Mouse (Mus musculus) neural tube, embryonic 13.5 days (tissue): Measurements from ENCODE around the gene Slc22a23. TPM values are rescaled to one million over a fixed set of nuclear protein-coding genes. Genes with fewer than 3 reads are reported as not detected.
A peak's percentile ranks its signal among the peaks of the same experiment; 100 is the strongest.
"Not testable (repeated sequence)": the region's sequence is repeated elsewhere in the genome, so short reads cannot be mapped to it uniquely, and the experiment has no call there.

ENCODE experiments used
- ATAC-seq: fragments of 200-750 bp; cut with Nextera tagmentation; 2 replicates; pipeline ENCODE4 v1.8.0; 2017; ENCODE audit warnings: low read depth, mild to moderate bottlenecking, moderate TSS enrichment, moderate library complexity
- H3K27ac ChIP-seq: fragments of 300-500 bp; sonication (generic); replicated peaks from 2 replicates; pipeline ENCODE4 v1.5.1; 2015; ENCODE audit warnings: moderate library complexity, mild to moderate bottlenecking, inconsistent platforms
- H3K27me3 ChIP-seq: fragments of 300-500 bp; sonication (generic); 2 replicates; pipeline ENCODE4 v1.6.1; 2015; ENCODE audit warnings: mild to moderate bottlenecking, inconsistent platforms
- H3K36me3 ChIP-seq: fragments of 300-500 bp; sonication (generic); 2 replicates; pipeline ENCODE4 v1.6.1; 2015; ENCODE audit warnings: mild to moderate bottlenecking, inconsistent platforms
- H3K4me1 ChIP-seq: fragments of 300-500 bp; sonication (generic); replicated peaks from 2 replicates; pipeline ENCODE4 v1.6.1; 2015; ENCODE audit warnings: inconsistent platforms
- H3K4me2 ChIP-seq: fragments of 300-500 bp; sonication (generic); 2 replicates; pipeline ENCODE4 v1.6.1; 2015; ENCODE audit warnings: inconsistent platforms, mild to moderate bottlenecking, moderate library complexity
- H3K4me3 ChIP-seq: fragments of 300-500 bp; sonication (generic); 2 replicates; pipeline ENCODE4 v1.5.1; 2015; ENCODE audit warnings: mild to moderate bottlenecking, inconsistent platforms
- H3K9ac ChIP-seq: fragments of 300-500 bp; sonication (generic); 2 replicates; pipeline ENCODE4 v1.6.1; 2015; ENCODE audit warnings: moderate library complexity, mild to moderate bottlenecking, inconsistent platforms
- H3K9me3 ChIP-seq: fragments of 300-500 bp; sonication (generic); 2 replicates; pipeline ENCODE4 v1.6.1; 2016; ENCODE audit warnings: inconsistent platforms
- WGBS: fragments of 180-500 bp; shearing (Covaris S2); methylation state at CpG from one replicate; pipeline ENCODE4 v1.1.7; 2015; 5-methylcytosine and 5-hydroxymethylcytosine counted together
- polyA plus RNA-seq: library from polyadenylated mRNA; unstranded; fragments of >200 nt; fragmentation: Nextera tagmentation; extraction: Ambion mirVana; gene quantifications from 2 replicates; pipeline ENCODE4 v1.2.1, GENCODE M21; 2015

Slc22a23 gene
- 13.4 TPM in 2 replicates for polyA plus RNA-seq

- peaks cover 48% of the 10 kb centered on the region for H3K4me1 ChIP-seq
- peak within 1 kb of the TSS; percentile 94 for H3K4me3 ChIP-seq
- peak within 1 kb of the TSS; percentile 90 for H3K27ac ChIP-seq
- WGBS = 1% methylated on average over 54 of the region's 69 CpGs
- H3K9me3 ChIP-seq = no peaks in the 10 kb centered on the region
- H3K36me3 ChIP-seq = no peaks in the 10 kb centered on the region
- peak within 1 kb of the TSS; percentile 88 for H3K4me2 ChIP-seq
- peak within 1 kb of the TSS; percentile 98 for H3K9ac ChIP-seq
- peak; percentile 81 for ATAC-seq
- no peaks in the 10 kb centered on the region for H3K27me3 ChIP-seq
Measured at GRCm38 (mm10) chr13:34345128-34346085, at the start of gene Slc22a23. TSS of gene Slc22a23 (minus strand) at chr13:34345182.

- H3K27ac ChIP-seq, H3K36me3 ChIP-seq, H3K4me2 ChIP-seq, H3K4me1 ChIP-seq, ATAC-seq, H3K27me3 ChIP-seq, H3K9me3 ChIP-seq, H3K9ac ChIP-seq, H3K4me3 ChIP-seq: not testable (repeated sequence)
- 87% methylated on average over 15 of the region's 16 CpGs for WGBS
Measured at GRCm38 (mm10) chr13:34394305-34394704, 49.3 kb upstream of the Slc22a23 start.

GRCm38 (mm10) chr13:34392376-34392775 is 47.4 kb upstream of the Slc22a23 start:
- 88% methylated on average over 7 of the region's 7 CpGs for WGBS
- H3K9me3 ChIP-seq = no peaks in the 10 kb centered on the region
- ATAC-seq = no peak
- no peaks in the 10 kb centered on the region for H3K36me3 ChIP-seq
- no peaks in the 10 kb centered on the region for H3K27me3 ChIP-seq
- no peak overlapping the region for H3K27ac ChIP-seq
- no peak overlapping the region for H3K4me2 ChIP-seq
- H3K9ac ChIP-seq = no peak overlapping the region
- no peak overlapping the region for H3K4me3 ChIP-seq
- H3K4me1 ChIP-seq = no peaks in the 10 kb centered on the region

DNA sequence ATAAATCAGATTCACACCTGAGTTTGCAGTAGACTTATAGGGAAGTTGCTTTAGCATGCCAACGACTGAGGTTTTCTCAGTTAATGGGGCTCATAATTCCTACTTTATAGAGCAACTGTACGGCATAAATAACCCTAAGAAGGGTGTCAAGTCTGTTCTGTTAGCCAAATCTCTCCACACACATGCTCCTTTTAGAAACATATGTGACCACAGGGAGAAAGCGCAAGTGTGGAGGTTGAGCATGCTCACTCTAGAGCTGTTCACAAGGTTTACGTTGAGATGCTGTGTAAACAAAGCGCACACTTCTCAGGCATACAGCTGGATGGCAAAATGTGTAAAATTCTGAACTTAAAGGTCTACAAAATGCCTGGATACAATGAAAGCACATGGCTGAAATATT is 43.2 kb upstream of the Slc22a23 start:
- H3K4me2 ChIP-seq = no peak overlapping the region
- no peaks in the 10 kb centered on the region for H3K27me3 ChIP-seq
- no peak overlapping the region for H3K27ac ChIP-seq
- H3K4me1 ChIP-seq = no peaks in the 10 kb centered on the region
- H3K4me3 ChIP-seq = no peak overlapping the region
- no peak overlapping the region for H3K9ac ChIP-seq
- no peaks in the 10 kb centered on the region for H3K36me3 ChIP-seq
- WGBS = 92% methylated on average over 5 of the region's 5 CpGs
- ATAC-seq = no peak
- no peaks in the 10 kb centered on the region for H3K9me3 ChIP-seq

DNA sequence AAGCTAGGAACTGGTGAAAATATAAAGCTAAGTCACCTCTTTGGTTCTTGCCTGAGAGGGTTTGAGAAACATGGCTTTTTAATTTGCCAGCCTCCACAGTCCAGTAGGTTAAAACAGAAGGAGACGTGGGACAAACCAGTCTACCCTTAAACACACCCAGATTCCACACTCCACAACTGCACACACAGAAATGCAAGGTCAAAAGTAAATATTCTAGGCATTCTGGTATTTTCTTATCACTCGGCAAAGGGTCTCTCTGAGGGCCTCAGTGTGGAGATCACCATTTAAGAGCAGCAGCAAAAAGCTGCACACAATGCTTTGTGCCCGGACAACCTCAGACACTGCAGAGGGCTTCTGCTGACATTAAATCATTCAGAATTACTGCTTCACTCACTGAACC is 38.4 kb upstream of the Slc22a23 start:
- no peaks in the 10 kb centered on the region for H3K4me1 ChIP-seq

GRCm38 (mm10) chr13:34378926-34379325 is 33.9 kb upstream of the Slc22a23 start:
- H3K4me2 ChIP-seq = no peak overlapping the region
- no peak overlapping the region for H3K9ac ChIP-seq
- H3K27ac ChIP-seq = no peak overlapping the region
- no peaks in the 10 kb centered on the region for H3K9me3 ChIP-seq
- ATAC-seq = no peak
- 84% methylated on average over 3 of the region's 3 CpGs for WGBS
- H3K36me3 ChIP-seq = no peaks in the 10 kb centered on the region
- H3K27me3 ChIP-seq = no peaks in the 10 kb centered on the region
- no peak overlapping the region for H3K4me3 ChIP-seq
- H3K4me1 ChIP-seq = no peaks in the 10 kb centered on the region

More for the DNA sequence above, 38.4 kb upstream of the Slc22a23 start:
- Histone ChIP-seq H3K27ac (no peak overlapping the region), H3K9ac (no peak overlapping the region), H3K4me2 (no peak overlapping the region), H3K9me3 (no peaks in the 10 kb centered on the region), H3K36me3 (no peaks in the 10 kb centered on the region), H3K4me3 (no peak overlapping the region), H3K27me3 (no peaks in the 10 kb centered on the region)
- WGBS = 77% methylated on average over 3 of the region's 3 CpGs
- no peak for ATAC-seq

DNA sequence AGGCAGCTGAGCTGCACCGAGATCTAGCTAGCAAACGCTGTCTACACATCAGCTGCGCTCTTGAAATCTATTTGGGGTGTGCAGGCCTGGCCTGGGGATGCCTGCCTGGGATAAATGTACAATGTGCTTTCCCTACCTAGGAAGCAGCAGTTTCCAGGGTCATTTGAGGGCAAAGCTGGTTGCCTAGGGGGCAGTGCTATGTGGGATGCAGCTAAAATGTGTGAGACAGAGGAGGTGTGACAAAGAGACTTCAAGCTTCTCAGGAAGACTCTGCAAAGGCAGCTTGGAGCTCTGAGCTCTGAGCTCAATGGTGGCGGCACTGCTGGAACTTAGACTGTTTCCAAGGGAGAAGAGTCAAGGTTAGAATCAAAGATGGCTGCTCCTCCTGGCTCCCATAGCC is 30.2 kb upstream of the Slc22a23 start:
- no peak overlapping the region for H3K27ac ChIP-seq
- WGBS = 83% methylated on average over 4 of the region's 4 CpGs
- no peak for ATAC-seq
- H3K4me2 ChIP-seq = no peak overlapping the region
- no peak overlapping the region for H3K9ac ChIP-seq
- H3K9me3 ChIP-seq = no peaks in the 10 kb centered on the region
- no peaks in the 10 kb centered on the region for H3K27me3 ChIP-seq
- H3K4me1 ChIP-seq = no peaks in the 10 kb centered on the region
- no peaks in the 10 kb centered on the region for H3K36me3 ChIP-seq
- no peak overlapping the region for H3K4me3 ChIP-seq

- peak; percentile 61 for ATAC-seq
Measured at GRCm38 (mm10) chr13:34372870-34373478, 28.0 kb upstream of the Slc22a23 start.

GRCm38 (mm10) chr13:34371951-34372869 is 27.2 kb upstream of the Slc22a23 start:
- Histone ChIP-seq H3K4me2 (no peak overlapping the region), H3K27me3 (no peaks in the 10 kb centered on the region), H3K4me1 (no peaks in the 10 kb centered on the region), H3K4me3 (no peak overlapping the region), H3K27ac (peak overlapping the region; percentile 61), H3K9ac (no peak overlapping the region), H3K9me3 (no peaks in the 10 kb centered on the region), H3K36me3 (no peaks in the 10 kb centered on the region)
- peak; percentile 69; the same call in 1 of the 2 replicates for ATAC-seq
- WGBS = 83% methylated on average over 6 of the region's 6 CpGs

More at GRCm38 (mm10) chr13:34372870-34373478, 28.0 kb upstream of the Slc22a23 start:
- H3K36me3 ChIP-seq = no peaks in the 10 kb centered on the region
- H3K9ac ChIP-seq = no peak overlapping the region
- 0 out of 2 replicates have a peak overlapping the region, but pooled peaks have one; percentile 13 for H3K27ac ChIP-seq
- no peak overlapping the region for H3K4me2 ChIP-seq
- no peaks in the 10 kb centered on the region for H3K4me1 ChIP-seq
- no peak overlapping the region for H3K4me3 ChIP-seq
- WGBS = 69% methylated on average over 5 of the region's 5 CpGs
- H3K27me3 ChIP-seq = no peaks in the 10 kb centered on the region
- H3K9me3 ChIP-seq = no peaks in the 10 kb centered on the region

GRCm38 (mm10) chr13:34370281-34370825 is 25.4 kb upstream of the Slc22a23 start:
- no peaks in the 10 kb centered on the region for H3K36me3 ChIP-seq
- no peak overlapping the region for H3K4me3 ChIP-seq
- no peak overlapping the region for H3K27ac ChIP-seq
- ATAC-seq = no peak
- H3K9ac ChIP-seq = no peak overlapping the region
- no peak overlapping the region for H3K4me2 ChIP-seq
- H3K4me1 ChIP-seq = no peaks in the 10 kb centered on the region
- 79% methylated on average over 4 of the region's 4 CpGs for WGBS
- no peaks in the 10 kb centered on the region for H3K27me3 ChIP-seq
- no peaks in the 10 kb centered on the region for H3K9me3 ChIP-seq

DNA sequence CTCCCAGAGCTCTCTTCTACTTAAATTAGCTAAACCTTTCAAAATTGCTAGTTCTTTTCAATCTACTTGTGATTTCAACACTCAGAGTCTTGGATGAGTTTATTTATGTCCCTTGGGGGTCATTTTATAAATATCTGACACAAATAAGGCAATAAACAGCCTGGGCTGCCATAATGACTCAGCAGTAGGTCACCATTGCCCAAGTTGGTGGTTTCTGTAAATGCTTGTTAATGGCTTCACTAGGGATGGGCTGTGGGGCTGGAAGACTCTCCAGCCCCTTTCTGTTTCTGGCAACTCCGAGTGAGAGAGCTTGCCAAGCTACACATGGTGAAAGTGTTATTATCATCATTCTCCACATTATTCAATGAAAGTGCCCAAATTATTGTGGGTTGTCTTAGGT is 20.2 kb upstream of the Slc22a23 start:
- no peak overlapping the region for H3K4me3 ChIP-seq
- no peak overlapping the region for H3K4me2 ChIP-seq
- no peak overlapping the region for H3K27ac ChIP-seq
- no peaks in the 10 kb centered on the region for H3K9me3 ChIP-seq
- 45% methylated on average over 1 of the region's 1 CpGs for WGBS
- H3K9ac ChIP-seq = no peak overlapping the region
- no peak for ATAC-seq
- H3K36me3 ChIP-seq = no peaks in the 10 kb centered on the region
- no peaks in the 10 kb centered on the region for H3K4me1 ChIP-seq
- H3K27me3 ChIP-seq = no peaks in the 10 kb centered on the region
